Mouse (Mus musculus): Measurements from ENCODE around the gene 1700003E16Rik.

The 1700003E16Rik gene

DNA sequence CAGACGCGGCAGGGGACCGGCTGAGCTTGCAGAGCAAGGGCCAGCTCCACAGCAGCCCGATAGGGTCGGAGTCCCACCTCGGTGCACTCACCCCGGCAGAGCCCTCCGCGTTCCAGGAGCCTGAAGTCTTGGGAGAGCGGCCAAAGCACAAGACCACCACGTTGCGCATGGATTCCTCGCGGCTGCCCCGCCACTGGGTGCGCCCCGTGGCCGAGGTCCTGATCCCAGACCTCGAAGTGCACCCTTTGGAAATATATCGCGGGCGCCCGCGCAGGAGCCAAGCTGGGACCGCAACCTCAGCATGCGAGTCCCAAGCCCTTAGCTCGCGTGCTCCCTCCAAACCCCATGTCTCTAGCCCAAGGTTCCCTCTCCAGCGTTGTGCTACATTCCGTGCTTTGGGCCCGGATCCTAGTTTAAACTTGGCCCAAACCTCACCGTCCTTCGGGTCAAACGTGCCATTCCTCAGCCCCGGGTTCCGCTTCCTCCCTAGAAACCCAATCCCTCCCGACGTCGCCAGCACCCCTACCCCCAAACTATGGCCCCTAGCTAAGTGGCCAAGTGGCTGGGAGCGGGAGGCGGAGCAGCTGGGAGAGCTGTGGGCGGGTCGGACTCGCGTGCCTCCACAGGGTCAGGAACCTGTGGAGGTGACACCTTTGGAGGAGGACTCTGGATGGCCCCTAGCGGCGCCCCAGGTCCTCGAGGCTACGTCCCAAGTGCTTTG lies 5.9 kb downstream of the 1700003E16Rik start:
- peak; percentile 5 to 8 for DNase-seq

DNA sequence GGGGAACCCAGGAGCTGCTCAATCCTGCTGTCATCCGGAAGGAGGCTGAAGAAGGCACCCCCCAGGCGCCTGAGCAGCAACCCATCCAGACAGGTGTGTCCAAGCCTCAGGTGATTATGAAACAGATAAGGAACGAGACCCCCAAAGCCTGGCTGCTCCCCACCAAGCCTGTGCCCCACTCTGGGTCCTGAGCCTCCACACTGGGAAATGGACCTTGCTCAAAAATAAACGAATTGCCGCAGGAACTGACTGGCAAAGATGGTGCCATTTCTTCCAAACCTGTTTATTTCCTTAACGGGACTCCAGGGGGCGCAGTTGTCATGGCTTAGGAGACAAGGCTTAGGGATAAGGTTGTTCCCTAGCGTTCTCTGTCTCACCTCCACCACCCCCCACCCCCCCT lies 6.5 kb downstream of the 1700003E16Rik start:
- DNase-seq, result peak; percentile 65 to 67

GRCm38 (mm10) chr6:83165026-83165606 lies 8.9 kb downstream of the 1700003E16Rik start:
- no peak for DNase-seq

GRCm38 (mm10) chr6:83165607-83166242 lies 9.5 kb downstream of the 1700003E16Rik start, which contains the start of gene Dctn1:
Gene Dctn1 (plus strand): TSS chr6:83165920.
- peak; percentile 94 to 95 for DNase-seq

DNA sequence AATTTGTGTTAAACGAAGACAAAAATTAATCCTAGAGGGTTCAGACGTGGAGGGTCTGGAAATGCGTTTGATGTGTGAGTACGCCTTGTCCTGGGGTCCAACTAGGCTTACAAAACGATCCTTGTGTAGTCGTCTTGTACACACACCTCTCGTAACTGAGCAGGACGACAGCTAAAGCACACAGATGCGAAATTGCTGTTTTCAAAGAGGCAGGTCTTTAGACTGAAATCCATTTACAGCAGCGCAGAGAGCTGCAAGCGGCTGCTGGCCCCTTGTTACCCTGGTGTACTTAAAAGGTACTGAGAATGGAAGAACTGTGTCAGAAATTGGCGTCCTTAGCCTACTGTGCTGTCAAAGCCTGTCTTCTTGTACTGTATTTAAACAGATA lies 10.0 kb downstream of the 1700003E16Rik start:
- peak; percentile 31 to 38 for DNase-seq

GRCm38 (mm10) chr6:83169872-83170271 lies 13.7 kb downstream of the 1700003E16Rik start:
- no peak for DNase-seq

DNA sequence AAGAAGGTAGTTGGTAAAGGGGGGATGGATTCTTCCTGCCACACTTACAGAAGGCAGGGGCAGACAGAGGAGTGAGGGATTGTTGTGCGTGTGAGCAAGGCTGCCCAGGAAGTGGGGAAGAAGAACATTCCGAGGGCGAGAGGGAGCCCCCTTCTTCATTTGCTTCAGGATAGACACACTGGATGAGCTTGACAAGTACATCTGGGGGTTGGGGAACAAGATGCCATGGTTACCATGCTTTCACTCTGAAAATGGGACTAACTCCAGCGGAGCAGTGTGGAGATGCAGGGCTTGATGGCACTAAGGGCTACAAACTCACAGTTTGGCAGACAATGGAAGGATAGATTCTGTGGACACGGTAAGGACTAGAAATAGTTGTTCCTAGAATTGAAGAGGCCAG lies 14.9 kb downstream of the 1700003E16Rik start:
- no peak for DNase-seq

- no peak for DNase-seq
These were observed 16.2 kb downstream of the 1700003E16Rik start for GRCm38 (mm10) chr6:83172240-83172920.

- no peak for DNase-seq
These were observed 19.8 kb downstream of the 1700003E16Rik start for GRCm38 (mm10) chr6:83175996-83176395.

DNA sequence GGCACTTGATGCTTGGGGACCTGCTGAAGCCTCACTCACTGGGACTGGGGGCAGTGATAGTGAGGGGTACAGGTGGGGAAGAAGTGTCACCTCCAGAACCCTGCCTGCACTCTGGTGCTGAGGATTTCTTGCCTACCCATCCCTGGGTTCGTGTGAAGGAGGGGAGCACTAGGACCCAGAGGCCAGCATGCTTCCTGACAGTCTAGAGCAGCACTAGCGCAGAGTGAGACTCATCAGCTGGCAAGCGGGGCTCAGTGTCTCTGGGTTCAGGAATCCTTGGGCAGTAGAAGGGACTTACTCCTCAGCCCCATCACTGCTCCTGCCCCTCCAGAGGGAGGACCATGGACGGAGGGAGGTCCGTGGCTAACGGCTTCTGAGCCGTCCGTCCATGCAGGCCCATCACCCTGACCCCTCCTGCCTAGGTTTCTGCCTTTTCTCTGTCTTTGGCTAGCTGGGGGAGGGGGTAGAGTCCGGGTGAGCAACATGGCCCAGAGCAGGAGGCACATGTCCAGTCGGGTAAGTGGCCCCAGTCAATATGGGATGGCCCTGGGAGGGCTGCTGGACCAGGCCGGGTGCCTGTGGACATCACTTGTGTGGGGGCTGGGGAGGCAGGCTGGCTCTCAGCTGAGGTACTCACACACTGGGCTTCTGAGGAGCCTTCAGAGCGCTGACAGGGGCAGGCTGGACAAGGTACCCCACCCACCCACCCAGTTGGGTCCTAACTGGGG lies 23.4 kb downstream of the 1700003E16Rik start:
- DNase-seq, result no peak

DNA sequence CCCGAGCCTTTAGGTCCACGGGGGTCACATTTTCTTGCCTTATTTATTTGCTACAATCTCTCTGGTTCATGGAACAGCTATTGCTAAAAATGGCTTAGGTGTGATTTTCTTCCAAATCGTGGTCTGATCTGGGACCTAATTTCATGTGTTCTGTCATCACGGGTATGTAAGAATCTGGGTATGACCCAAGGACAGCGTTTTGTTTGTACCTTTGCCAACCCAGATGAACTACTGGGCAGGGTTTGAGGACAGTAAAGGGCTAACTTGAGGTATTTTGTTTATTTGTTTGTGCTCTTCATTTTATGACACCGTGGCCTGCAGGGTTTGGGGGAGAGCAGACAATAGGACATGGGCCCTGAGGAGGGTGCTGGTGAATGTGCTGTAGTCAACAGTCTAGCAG lies 24.4 kb downstream of the 1700003E16Rik start:
- DNase-seq, result no peak

GRCm38 (mm10) chr6:83184858-83185435 lies 28.7 kb downstream of the 1700003E16Rik start:
- no peak for DNase-seq

DNA sequence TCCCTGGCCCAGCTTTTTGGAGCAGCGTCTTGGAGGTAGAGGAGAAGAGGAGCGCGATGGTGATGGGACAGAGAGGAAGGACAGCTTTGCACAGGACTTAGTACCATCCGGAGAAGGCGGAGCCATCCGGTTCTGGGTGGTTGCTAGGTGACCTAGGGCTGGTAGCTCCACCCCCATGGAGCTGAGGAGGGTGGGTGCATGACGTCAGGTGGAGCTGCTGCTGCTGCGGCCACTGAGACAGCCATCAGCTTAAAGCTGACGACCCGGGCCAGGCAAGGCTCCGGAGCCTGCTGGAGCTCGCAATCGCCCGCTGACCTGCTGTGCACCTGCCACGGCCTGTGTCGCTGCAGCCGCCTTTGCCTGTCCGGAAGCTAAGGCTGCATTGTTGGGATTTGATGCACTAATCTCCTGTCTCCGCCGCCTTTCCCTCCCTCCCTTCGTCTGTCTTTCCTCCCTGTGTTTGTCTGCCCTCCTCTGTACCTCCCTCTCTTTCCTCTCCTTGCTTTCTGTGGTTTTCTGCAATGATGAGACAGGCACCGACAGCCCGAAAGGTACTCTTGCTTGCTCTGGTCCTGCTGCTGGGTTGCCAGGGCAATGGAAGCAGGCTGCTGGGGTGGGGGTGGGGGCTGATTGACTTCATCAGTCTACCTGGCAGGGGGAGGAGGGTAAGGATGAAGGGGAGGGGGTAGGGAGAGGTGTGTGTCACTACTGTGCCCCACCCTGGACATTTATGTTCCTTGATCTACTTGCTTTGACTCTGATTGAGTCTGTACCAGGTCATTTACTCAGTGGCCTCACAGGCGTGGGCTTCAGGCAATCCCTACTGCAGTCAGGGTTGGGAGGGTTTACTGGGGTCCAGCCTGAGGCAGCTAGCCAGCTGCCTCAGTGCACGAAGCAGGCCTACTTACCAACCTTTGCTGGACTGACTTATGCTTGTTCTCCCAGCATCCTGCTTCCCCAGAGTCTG lies 30.0 kb downstream of the 1700003E16Rik start:
- DNase-seq, result peak; percentile 41 to 48

DNA sequence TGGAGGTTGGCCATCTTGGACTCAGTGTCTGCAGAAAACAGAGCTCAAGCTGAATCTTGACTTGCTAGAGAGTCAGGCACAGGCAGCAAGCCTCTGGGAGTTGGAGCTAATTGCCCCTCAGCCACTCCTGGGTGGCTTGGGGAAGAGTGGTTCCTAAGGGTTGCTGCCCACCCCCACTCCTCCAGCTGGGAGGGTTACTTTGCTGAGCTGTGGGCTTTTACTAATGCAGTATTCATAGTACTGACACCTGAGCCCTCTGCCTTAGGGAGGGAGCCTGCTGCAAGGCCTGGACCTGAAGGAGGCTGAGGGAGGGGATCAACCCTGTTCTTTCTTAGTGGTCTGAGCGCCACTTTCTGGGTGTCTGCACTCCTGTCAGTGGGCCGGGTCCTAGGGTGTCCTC lies 30.7 kb downstream of the 1700003E16Rik start:
- no peak for DNase-seq

- no peak for DNase-seq
These were observed 37.4 kb downstream of the 1700003E16Rik start for GRCm38 (mm10) chr6:83193571-83193970.

DNA sequence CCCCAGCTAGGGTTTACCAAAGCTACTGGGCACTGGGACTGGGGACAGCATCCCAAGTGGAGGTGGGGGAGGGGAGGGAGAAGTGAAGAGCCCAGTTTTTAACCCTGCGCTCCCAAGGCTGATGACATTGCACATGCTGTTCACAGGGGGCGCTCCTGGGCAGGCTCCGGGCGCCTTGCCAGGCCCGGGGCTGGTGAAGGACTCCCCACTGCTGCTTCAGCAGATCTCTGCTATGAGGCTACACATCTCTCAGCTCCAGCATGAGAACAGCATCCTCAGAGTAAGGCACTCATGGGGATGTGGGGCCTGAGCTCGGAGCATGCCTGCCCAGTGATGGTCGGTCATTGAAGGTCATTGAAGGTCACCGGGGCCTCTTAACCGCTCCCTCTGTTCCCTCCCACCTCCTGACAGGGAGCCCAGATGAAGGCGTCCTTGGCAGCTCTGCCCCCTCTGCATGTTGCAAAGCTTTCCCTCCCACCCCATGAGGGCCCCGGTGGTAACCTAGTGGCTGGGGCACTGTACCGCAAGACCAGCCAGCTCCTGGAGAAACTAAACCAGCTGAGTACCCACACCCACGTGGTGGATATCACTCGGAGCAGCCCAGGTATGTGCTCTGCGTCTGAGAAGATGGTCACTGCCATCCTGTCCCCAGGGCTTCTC lies 41.3 kb downstream of the 1700003E16Rik start:
- DNase-seq, result no peak

DNA sequence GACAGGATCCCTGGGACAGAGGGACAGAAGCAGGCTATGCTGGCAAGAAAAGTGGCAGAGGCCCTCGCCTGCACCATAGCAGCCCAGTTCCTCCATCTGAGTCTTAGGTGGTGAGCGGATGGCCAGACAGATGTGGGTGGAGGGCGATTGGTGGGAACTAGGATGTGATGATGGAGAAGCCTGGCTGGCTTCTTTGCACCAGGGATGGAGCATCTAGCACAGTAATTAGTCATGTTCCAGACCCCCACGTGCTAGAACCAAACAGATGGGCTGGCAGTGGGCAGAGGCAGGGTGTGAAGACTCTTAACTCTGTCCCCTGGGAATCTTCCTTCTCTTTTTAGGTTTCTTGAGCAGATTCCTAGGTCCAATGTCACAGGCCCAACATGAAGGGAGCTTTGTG lies 47.1 kb downstream of the 1700003E16Rik start:
- no peak for DNase-seq

DNA sequence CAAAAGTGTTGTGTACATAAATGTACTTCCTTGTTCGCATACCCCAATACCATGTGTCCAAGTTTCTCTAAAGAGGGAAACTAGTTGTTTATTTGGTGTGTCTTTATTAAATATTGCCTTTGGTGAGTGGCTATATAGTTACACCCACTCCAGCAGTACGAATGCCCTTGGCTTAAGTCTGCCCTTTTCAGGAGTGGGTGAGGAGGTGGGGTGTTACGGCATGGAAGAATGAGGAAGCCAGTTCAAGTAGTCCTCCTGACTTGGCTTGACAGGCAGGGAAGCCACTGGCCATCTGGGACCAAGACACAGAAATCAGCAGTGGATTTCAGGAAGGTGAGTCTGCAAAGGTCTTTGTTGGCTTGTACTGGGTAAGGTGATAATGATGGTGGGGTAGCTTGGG lies 49.6 kb downstream of the 1700003E16Rik start:
- no peak for DNase-seq

- DNase-seq, result no peak
These were observed 50.1 kb downstream of the 1700003E16Rik start for GRCm38 (mm10) chr6:83206321-83206720.

DNA sequence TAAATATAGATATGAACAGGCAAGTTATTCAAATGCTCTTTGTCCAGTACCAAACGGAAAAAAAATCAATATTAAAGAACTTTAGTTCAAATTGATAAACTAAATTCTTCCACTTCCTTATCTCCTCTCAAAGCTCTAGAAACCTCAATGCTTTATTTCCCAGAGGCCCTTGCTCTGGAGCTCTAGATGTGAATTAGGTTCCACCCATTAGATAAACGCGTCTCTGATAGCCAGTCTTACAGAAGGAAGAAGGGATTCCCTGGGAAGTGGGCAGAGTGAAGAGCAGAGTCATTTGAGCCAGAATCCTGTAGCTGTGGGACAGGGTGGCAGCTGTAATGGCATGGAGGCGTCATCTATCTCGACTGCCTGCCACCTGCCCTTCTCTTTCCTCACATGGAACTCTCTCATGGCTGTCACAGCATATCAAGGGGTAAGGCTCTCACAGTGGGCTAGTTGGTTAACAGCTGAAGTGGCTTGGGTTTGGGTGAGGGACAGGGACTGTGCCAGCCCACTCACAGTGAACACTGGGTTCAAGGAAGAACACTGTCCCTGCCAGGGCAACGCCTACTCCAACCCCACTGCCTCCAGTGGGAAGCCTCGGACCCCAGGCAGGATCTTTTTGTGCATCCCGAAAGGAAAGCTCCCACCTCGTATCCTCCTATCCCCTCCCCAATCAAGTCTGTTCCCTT lies 51.3 kb downstream of the 1700003E16Rik start:
- no peak for DNase-seq

All from B cell, adult 2 months (primary cell).